Mouse (Mus musculus): ENCODE measurements around the gene Arl11.
A peak's percentile ranks its signal among the peaks of the same experiment; 100 is the strongest.

Gene Arl11

DNA sequence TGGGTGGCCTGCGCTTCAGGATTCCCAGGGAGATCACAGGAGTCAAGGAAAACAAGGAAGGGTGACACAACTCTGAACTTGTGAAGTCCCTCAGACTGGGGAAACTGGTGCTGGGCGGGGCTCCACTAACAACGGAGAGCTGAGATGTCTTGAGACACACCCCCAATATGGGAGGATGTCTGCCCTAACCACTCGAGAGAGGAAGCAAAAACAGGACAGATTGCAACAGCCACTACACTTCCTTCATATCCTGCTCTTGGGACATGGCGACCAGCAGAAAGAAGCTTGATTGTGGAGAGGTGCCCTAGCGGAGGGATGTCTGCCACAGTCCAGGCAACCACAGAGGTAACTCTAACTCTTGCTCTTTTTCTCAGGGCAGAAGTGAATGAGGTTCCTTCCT is at the start of gene Arl11:
Gene Arl11 (plus strand): TSS at position 161 of the 400 bp plus-strand sequence.
- peak; percentile 34 for DNase-seq (ENCODE audit: low spot score)

DNA sequence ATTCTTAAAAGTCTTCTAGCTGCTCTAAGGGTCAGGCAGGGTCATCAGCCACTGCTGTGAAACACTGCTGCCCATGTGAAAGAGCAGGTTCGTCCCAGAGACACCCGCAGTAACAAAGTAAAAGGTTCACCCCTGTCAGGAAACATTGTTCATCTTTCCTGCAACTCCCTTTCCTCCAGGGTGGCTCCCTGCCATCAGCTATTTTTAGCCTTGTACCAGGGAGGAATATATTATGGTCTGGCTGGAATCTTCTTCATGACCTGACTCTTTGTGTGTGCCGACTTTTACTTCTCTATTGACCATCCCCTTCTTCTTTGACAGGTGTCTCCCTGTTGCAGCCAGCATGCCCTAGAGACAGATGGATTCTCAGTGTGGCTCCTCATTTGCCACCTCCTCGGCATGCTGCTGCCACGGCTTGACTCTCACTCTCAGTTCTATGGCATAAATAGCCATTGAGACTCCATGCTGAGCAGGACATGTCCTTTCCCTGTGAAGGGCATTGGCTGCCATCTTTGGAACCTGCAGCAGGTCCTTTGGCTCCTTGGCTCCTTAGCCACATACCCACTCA is 41.6 kb upstream of the Arl11 start:
- no peak for DNase-seq (ENCODE audit: low spot score)

DNA sequence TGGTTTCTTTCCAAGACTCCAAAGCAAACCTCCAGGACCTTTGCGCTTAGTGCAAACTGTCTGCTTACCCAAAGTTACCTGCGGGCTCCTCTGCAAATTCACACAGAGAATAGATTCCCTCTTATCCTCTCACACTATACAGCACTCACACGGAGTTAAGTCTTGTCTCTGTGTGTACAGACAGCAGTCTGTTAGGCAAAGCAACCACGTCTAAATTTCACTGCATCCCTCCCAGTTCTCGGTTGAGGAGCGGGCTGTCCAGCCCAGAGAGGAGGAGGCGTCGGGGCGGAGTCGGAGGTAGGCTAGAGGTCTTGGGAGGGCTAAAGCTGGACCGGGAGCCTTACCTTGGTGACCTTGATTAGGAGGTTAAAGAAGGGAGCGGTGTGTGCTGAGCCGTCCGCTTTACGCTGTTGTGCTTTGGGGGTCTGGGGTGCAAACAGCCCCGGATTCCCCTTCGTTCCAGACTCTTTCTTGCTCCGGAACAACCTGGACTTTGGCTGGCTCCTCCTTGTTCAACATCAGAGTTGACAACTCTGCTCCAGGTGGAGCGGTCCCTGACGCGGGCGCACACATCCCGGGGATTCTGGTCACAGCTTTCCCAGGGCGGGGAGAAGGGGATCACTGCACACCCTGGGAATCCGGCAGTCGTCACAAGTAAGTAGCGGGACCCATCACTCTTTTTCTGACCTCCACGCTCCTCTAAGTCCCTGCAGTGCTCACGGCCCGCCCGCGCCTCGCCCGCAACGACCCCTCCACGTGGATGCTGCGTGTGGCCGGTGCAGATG is 34.9 kb upstream of the Arl11 start:
- no peak for DNase-seq (ENCODE audit: low spot score)

DNA sequence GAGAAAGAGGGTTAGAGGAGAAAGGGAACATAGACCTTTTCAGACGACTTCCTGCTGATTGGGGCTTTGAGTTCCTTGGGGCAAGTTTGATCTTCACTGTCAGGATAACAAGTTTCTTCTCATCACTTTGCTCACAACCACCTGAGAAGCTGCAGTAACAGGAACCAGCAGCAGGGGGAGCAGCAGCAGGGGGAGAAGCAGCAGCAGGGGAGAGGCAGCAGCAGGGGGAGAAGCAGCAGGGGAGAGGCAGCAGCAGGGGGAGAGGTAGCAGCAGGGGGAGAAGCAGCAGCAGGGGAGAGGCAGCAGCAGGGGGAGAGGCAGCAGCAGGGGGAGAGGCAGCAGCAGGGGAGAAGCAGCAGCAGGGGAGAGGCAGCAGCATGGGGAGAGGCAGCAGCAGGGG is 32.3 kb upstream of the Arl11 start:
- DNase-seq (ENCODE audit: low spot score) = peak; percentile 39

DNA sequence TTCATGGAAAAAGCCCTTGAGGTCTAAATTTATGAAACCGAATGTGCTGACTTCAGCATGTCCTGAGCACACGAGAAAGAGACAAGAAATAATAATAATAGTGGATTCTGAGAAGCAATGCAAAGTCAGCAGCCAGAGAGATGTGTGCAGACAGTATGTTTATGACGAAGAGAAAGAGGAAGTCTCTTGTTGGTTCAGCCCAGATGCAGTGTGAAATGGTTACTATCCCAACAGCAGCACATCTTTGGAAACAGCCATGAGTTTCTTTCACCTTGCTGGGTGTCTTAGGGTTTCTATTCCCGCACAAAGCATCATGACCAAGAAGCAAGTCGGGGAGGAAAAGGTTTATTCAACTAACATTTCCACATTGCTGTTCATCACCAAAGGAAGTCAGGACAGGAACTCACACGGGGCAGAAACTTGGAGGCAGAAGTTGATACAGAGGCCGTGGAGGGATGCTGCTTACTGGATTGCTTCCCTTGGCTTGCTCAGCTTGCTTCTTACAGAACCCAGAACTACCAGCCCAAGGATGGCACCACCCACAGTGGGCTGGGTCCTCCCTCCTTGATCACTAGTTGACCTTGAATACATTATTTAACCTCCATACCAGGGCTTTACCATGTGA is 30.8 kb upstream of the Arl11 start:
- DNase-seq (ENCODE audit: low spot score) = no peak

DNA sequence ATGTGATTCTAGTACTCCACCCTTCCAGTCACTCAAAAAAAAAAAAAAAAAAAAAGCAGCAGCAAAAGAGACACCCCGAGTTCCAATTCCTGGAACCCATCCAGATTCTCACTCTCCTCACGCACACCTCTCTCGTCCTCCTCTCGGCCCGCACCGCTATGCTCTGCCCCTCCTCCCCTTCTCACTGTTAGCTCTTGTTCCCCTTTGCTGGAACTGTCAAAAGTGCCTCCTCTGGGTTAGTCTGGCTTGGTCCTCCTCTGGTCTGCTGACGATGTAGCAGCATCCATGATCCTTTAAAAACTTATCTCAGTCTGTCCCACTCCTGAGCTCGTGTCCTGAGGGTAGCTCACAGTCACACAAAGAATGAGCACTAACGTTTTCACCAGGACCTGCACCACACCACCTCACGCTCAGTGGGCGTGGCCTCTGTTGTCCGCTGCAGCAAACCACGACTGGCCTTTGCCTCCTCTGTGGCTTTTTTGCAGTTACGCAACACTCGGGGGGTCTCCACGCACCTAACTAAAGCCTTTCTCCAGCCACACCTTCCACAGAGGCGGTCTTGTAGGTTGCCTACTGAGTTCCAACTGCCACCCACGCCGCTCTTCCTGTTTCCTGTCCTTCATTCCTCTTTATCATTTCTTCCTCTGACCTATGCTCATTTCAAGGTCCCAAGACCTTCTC is 20.8 kb upstream of the Arl11 start:
- DNase-seq (ENCODE audit: low spot score) = no peak

DNA sequence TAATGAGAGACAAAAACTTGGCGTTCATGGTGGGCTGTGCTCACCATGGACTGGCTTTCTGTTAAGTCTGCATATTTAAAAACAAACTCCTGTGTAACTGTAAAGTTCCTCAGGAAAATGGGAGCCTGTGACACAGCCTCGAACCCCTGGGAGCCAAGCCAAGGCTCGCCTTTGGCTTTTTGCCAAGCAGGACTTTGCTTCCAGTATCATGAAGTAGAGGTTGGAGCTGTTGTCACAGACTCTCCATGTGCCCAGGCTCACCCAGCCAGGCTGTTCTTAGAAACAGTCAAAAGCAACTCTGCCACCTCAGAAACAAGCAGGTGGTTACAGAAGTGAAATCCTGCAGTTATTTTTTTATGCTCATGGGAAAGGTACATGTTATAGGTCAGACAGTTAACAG is 18.9 kb upstream of the Arl11 start:
- no peak for DNase-seq (ENCODE audit: low spot score)

DNA sequence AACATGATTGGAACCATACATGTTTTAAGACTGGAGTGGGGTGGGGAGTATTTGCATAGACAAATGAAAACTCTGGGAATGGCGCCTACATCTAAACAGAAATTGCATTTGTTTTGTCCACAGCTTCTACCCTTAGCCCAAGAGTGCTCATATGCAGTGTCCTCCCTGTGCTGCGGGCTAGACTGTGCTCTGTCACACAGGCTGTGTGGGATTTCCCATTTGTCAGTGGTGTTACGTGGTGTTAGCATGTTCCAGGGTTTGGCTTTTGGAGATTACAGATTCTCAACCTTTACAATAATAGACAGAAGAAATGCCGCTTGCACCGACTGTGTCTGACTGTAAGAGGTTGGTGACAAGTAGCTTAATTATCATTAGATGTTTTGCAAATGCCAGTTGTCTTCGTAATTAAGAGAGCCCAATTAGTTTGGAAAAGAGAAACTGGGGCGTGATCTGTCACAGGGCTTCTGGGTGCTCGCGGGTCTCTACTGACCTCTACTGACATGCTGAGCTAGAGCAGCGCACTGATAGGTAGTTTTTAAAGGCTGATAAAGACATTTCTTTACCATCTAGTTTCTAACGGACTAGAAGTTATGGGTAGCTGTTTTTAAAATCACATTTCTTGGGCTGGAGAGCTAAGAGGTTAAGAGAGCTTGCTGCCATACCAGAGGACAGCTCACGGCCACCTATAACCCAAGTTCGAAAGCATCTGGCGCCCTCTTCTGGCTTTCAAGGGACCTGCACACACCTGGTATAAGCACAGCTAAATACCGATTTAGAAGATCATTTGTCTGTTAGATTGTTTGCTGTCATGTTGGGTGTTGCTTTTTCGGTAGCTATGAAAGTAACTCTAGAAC is 15.4 kb upstream of the Arl11 start:
- peak; percentile 63 for DNase-seq (ENCODE audit: low spot score)

DNA sequence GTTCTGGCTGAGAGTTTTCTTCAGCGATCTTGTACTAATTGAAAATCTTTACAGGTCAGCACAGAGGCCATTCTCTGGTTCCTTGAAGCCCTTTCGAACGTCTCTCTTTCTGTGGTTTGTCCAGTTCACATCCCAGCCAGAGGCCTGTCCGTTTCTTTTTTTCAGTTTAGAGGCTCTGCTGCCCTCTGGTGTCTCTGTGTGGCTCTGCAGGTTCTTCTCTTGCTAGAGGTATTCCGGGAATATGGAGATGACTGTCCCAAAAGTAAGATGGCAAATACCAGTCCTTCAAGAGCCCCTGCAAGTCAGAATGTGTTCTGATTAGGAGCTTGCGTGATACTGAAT is 14.8 kb upstream of the Arl11 start:
- DNase-seq (ENCODE audit: low spot score) = no peak

DNA sequence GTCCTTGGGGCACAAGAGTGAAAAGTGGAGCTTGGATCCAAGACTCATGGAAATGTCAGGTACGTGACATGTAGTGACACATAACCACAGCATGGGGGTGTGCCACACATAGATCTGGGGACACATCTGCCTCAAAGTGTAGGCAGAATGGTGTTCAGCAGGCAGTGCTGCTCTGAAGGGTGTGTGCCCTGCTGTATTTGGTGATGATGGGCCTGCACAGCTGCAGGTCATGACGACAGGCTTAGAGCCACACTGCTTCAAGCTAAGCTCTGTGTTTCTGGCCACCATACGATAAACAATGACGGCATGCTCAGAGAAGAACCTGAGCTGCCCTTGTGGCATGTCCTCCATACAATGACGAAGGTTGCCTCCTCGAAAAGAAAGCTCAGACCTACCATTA is 9.7 kb upstream of the Arl11 start:
- DNase-seq (ENCODE audit: low spot score) = no peak

DNA sequence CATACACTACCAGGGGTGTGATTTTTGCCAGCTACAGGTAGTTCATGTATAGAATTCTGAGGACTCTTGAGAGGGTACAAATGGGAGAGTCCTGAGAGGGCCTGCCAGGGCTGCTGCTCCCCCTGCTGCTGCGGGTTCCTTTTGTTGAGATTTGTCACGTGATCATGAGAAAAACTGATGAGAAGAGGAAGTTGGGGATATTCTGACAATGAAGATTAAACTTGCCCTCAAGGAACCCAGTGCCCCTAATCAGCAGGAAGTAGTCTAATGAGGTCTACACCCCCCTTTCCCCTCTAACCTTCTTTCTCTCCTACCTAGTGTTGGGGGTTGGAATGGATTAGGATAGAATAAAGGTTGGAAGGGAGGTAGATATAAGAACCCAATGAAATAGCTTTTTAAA is 8.2 kb upstream of the Arl11 start:
- no peak for DNase-seq (ENCODE audit: low spot score)

DNA sequence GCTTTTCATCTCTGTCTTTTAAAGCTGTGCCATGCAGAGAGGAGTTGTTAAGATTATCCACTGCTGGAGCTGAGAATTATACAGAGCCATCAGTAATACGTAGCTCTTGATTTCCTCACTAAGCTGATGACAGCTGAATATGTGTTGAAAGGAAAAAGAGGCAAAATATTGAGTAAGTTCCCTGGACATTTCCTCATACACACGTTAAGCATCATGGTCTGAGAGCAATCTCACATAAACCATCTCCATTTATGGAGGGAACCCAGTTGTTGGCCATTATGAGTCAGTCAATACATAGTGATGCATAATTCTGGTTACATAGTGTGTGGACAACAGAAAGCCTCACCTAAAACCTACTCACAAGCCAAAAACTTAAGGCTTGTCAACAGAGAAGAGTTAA is 7.1 kb upstream of the Arl11 start:
- DNase-seq (ENCODE audit: low spot score) = no peak

DNA sequence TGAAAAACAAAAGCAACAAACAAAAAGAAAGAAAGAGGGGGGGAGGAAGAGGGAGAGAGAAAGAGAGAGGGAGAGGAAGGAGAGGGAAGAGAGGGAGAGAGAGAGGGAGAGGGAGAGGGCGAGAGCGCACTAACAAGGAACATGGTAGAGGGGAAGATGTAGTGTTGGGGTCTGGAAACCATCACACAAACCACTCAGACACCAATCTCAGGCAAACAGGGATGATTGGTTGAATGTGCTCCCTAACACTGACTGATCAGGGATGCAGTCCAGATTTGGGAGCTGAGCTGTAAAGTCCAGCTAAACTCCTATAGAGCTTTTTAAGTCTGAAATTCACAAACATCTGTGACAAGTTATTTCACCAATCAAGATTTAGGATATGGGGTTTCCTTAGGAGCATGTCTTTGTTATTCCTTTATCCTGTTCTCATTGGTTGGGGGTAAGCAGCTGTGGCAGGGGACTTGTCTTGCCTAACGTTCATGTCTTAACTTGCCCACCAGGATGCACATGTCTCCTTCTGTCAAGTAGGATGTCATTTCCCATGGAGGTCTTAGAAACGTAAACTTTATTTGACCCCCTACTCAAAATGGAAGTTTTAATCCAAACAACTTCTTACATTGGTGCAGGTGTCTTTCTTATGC is 5.5 kb upstream of the Arl11 start:
- no peak for DNase-seq (ENCODE audit: low spot score)

DNA sequence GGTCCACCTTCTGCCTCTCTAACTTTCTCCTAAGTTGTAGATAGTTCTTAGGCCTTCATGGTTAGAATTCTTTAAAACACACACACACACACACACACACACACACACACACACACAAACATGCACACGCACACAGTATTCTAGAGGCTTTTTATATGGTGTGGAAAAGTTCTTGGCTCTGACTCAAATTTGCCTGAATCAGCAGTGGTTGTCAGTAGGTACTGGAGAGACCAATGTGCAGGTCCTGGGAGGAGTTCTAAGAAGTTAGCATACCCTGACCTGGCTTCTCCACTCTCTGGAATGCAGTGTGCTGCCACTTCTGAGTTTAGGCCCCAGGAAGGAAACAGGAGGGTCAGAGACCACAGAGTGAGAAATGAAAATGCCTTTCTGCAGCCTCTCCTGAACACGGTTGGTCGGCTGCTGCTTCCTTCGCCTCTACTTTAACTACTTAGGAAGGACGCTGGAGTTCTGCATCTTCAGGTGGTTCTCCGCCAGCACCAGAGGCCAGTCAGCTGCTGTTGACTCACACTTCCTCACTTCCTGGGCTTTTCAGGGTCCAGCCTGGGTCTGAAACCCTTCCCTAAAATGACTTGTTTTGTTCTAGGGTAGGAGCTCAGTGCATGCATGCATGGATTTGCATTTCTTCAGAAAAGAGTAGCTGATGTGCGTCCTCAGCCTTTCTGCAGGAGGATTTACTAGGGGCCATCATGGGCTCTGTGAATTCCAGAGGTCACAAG is 651 bp downstream of the Arl11 start:
- DNase-seq (ENCODE audit: low spot score) = no peak

DNA sequence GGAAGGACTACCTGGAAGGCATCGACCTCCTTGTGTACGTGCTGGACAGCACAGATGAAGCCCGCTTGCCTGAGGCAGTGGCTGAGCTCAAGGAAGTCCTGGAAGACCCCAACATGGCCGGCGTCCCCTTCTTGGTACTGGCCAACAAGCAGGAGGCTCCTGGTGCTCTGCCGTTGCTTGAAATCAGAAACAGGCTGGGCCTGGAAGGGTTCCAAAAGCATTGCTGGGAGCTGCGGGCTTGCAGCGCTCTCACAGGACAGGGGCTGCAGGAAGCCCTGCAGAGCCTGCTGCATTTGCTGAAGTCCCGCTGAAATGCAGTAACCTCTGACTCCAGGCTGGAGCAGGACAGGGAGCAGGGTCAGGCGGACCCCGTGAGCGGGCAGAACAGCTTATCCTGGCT is 1.4 kb downstream of the Arl11 start:
- DNase-seq (ENCODE audit: low spot score) = no peak

DNA sequence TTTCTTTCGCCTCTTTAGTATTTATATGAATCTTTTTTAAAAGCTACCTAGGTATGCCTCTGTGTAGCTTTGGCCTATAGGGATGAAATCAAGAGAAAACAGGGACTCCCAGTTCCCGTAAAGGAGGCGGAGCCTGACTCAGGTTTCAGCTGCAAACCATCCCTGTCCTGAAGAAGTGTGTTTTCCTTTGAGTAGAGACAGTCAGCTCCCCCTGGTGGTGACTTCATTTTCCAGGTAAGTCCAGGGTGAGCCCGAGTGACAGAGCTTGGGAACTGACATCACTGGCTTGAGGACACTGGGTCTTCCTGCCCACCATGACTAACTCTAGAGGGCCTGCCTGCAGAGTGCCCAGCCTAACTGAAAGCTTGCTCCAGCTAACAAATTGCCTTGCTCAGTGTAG is 7.3 kb downstream of the Arl11 start:
- DNase-seq (ENCODE audit: low spot score) = peak; percentile 30

DNA sequence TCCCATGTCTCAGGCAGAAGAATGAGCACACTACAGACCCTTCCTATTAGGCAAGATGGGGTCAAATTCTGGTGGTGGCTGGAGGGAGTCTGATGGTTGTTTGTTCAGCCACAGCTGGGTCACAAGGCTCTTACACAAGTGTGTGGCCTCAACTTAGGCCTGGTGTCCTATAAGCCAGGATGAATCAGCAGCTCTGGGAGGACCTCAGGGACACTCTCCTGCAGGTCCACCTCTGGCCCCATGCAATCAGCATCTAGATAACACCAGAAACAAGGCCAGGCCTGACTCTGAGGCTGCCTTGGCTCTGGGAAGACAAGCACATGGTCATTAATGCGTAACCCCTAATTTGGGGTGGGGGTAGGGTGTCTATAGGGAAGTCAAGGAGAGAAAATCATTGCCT is 11.2 kb downstream of the Arl11 start:
- no peak for DNase-seq (ENCODE audit: low spot score)

DNA sequence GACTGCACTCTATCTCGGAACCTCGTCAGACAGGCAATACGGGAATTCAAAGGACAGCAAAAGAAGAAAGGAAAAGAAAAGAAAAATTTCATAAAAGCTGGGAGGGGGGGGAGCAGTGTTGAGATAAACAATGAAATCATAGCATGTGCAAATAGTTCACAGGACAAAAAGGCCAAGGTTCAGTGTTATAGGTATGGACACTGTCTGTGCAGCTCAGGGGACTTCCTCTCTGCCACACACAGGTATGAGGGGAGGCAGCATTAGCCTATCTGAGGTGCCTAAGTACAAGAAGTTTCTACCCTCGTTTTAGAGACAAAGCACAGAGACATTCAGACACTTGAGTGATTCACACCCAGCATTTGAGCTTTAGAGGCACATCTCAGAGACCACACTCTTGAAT is 11.6 kb downstream of the Arl11 start:
- no peak for DNase-seq (ENCODE audit: low spot score)

DNA sequence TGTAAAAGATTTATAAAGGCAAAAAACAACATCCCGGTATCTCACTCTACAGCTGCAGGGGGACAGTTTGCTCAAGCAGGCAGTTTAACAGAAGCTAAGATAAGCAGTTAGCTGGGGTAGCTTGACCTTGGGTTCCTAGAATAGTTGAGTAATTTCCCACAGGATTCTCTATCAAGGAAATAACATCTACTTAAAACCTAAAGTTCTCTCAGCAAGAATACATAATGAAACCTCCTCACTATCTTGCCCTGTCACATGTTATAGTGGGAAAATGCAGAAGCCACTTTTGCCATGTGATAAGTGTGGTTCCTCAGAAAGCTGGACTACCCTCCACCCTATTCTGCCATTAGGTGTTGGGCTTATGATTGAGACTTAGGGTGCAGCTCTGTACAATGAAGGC is 13.2 kb downstream of the Arl11 start:
- no peak for DNase-seq (ENCODE audit: low spot score)

DNA sequence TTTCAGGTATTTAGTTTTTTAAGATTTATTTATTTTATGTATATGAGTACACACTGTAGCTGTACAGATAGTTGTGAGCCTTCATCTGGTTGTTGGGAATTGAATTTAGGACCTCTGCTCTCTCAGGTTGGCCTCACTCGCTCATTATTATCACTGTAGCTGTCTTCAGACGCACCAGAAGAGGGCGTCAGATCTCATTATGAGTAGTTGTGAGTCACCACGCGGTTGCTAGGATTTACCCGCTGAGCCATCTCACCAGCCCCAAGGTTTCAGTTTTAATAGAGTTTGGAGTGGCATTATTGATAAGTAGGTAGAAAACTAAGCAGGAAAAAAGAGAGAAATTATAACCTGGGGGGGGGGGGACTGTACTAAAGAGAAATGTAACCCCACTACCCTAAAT is 17.5 kb downstream of the Arl11 start:
- DNase-seq (ENCODE audit: low spot score) = peak; percentile 15
